Mouse (Mus musculus) heart, postnatal 25 days (tissue): Measurements from ENCODE around the gene Col6a3. TPM values are rescaled to one million over a fixed set of nuclear protein-coding genes. Genes with fewer than 3 reads are reported as not detected.

ENCODE experiments used
- DNase-seq: peaks from one replicate; pipeline ENCODE4 v3.0.0; 2022; ENCODE audit warnings: low spot score
- intact Hi-C: fragments of 180-260 bp; cut with DNase I; formaldehyde crosslinking; loops from one replicate; pipeline ENCODE4 v1.15.1; 2025
- total RNA-seq, 2 experiments: library from RNA; stranded (reverse); gene quantifications; 2 replicates each; pipeline ENCODE4 v1.2.3; 2021

The Col6a3 gene
- total RNA-seq, 2 experiments from 2014 or later: 55.9 to 70.0 TPM

DNA sequence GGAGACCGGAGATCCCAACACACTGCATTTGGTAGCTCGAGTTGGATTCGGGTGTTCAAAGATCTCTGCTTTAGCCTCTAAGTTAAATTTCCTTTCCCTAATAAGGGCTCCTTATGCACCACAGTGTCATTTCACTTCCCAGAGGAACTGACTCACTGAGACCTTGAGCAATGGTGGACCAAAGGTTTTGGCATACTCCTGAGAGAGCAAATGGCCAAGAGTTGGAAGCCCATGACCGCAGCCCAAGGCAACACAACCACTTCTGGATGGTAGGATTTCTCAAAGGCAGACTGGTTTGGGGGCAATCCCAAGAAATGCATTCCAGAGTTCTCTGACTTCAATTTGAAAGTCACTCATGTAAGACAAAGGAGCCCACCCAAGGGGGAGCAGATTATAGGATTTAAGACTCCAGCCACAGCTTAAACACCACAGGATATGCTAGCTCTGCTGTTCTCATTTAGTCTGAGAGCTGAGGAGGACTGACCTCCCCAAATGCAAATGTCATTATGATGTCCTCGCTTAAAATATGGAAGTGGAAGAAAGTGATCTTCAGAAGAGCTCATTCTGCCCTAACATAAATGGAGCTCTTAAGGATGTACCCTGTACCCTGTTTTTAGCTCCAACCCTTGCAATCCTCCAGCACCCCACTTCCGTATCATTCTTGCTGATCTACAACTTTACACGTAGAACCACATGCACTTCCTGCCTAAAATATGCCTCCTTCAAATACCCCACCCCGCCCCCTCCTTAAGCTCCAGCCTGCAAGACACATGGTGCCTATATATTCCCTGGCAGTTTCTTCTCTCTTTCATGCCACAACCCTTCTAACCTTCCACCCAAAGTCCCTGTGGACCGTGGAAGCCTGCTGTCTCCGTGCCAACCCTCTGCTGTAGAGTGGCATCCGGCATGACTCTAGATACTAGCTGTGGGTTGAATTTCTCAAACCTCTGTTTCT lies 103.3 kb downstream of the Col6a3 start:
- intact Hi-C loops: no loop called here
- no peak for DNase-seq

DNA sequence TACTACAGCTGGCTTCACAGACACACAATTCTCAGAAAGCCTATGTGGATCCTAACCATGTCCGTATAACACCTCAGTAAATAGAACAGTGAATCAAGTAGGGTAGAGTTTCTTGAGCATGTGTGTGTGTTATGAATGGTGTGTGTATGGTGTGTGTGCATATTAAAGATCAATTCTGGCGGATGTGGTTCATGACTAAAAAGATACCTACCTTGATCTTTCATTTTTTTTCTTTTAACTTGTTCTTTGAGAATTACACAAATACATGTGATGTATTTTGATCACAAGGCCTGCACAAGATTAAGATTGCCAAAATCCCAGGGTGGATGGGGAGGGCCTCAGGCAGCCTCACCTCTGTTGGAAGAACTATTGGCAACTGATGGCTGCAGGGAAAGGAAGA lies 104.9 kb downstream of the Col6a3 start:
- intact Hi-C loops: no loop called here
- no peak for DNase-seq

DNA sequence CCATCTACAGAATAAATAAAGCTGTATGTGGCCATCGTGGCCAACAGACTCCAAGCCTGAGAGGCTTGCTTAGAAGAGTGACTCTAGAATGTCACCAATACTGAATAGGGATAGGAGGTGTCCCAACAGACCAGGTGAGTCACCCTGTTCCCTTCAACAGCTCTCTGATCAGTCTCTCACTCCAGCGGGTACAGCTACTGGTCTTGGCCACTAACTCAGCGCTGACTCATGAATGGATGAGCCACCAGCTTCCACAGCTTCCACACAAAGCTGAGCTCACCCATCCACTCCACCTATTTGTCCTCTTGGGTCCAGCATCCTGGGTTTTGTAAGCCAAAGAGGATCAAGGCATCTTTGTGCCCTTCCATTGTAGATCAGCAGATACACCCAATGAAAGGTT lies 114.3 kb downstream of the Col6a3 start:
- intact Hi-C loops: no loop called here
- no peak for DNase-seq

GRCm38 (mm10) chr1:90723754-90724153 lies 120.0 kb downstream of the Col6a3 start:
- intact Hi-C loops: loop anchor here (5.0 kb wide), 1 partner anchor 34 kb away; no protein-coding TSS in a partner anchor
- DNase-seq: no peak

GRCm38 (mm10) chr1:90723325-90723724 lies 120.4 kb downstream of the Col6a3 start:
- intact Hi-C loops: loop anchor here (5.0 kb wide), 1 partner anchor 34 kb away; no protein-coding TSS in a partner anchor
- no peak for DNase-seq

DNA sequence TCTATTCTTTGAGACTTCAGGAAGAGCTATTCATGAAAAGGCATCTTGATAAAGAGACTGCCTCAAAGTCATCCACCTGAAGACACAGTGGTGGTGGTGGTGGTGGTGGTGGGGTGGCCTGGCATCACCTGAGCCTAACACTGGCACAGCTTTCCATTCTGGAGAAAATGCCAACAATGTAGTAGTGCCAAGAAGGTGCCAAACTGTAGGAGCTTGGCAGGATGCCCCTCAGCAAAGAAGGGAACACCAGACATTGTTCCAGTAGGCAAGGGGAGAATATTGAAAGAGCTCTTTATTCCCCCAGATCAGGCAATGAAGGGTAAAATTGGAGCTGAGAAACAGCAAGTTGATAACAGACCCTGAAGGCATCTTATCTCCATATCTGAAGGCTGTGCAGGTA lies 121.8 kb downstream of the Col6a3 start:
- DNase-seq: no peak
- intact Hi-C loops: loop anchor here (5.0 kb wide), 1 partner anchor 35 kb away; no protein-coding TSS in a partner anchor

DNA sequence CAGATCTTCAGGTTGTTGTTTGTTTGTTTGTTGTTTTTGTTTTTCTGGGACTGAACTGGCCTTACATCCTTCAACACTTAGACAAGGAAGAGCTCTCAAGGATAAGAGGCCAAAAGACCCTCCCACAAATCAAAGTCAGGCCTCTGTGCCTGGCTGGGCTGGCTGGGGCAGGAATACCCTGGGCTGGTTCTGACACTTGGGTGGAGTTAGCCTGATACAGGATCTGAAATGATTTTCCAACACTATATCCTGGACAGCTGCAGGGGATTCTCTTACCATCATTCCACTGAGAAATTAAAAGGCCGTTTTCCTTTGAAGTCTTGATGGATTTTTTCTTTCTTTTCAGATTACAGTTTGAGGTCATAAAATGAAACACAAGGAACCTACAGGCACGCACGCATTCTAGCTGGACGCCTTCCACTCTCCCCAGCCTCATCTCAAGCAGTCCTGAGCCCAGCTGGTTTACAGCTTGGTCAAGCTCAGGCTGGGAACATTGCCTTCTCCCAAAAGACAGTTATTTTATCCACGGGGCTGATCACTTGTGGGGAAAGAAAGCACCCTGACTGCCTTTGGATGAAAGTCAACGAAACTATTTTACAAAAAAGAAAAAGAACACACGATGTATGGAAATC lies 123.0 kb downstream of the Col6a3 start:
- DNase-seq: no peak
- intact Hi-C loops: loop anchor here (5.0 kb wide), 1 partner anchor 37 kb away; no protein-coding TSS in a partner anchor

DNA sequence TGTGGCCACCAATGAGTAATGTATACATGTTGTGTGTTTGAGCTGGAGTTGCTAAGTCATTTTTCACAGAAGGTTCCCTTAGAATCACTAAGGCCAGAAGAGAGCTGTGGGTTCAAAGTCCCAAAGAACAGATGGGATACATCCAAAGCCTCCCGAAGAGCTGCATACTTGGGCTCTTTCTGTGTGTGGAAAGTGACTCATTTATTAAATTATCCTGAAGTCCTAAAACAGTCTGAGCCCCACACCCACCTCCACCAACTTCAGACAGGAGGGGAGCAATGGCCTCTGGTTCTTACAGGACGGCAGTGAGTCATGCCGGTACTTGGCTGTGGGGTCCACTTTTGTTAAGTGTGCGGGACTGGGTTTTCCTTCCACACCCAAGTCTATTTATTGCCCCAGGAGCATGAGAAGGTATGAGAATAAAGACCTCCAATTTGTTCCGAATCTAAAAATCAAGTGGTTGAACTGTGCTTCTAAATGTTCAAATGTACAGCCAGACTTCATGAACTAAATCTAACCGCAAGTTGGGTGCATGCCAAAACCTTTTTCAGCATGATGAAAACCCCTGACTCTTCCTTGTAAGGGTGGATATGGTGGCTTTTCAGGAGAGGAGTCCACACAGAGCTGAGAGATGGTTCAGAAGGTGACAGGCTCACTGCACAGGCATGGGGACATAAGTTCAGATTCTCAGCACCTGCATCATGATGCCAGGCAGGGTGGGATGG lies 124.8 kb downstream of the Col6a3 start:
- no peak for DNase-seq
- intact Hi-C loops: no loop called here

GRCm38 (mm10) chr1:90716258-90716657 lies 127.5 kb downstream of the Col6a3 start:
- intact Hi-C loops: no loop called here

More at GRCm38 (mm10) chr1:90716258-90716657, 127.5 kb downstream of the Col6a3 start:
- DNase-seq: no peak

Other genes starting within 250 kb of the Col6a3 start
- gene Cops8, start 241.0 kb downstream of the Col6a3 start, total RNA-seq: 10 to 100 TPM; 77.1 to 87.2 TPM
- under 1 TPM; 0.87 to 0.99 TPM for gene Mlph, start 71.1 kb upstream of the Col6a3 start, total RNA-seq
- not detected for gene Prlh, start 109.1 kb upstream of the Col6a3 start, total RNA-seq
- gene Rab17, start 125.7 kb upstream of the Col6a3 start, total RNA-seq: 1 to 10 TPM; 2.1 to 3.2 TPM
- gene Lrrfip1, start 154.8 kb upstream of the Col6a3 start, total RNA-seq: 10 to 100 TPM; 81.3 to 98.0 TPM